Mouse (Mus musculus) lung, adult 2 months (tissue): ENCODE measurements around the gene Foxn3.

Experiments used
- CTCF ChIP-seq: fragments of 200-500 bp; IDR thresholded peaks from 2 replicates; pipeline ENCODE4 v1.5.1; 2011; ENCODE audit warnings: mild to moderate bottlenecking, low read length, control low read depth; ENCODE audit not compliant: insufficient read depth
- POLR2A ChIP-seq: fragments of 200-500 bp; IDR thresholded peaks from 2 replicates; pipeline ENCODE4 v1.6.1; 2011; ENCODE audit warnings: low read depth, mild to moderate bottlenecking, control low read depth, low read length, borderline replicate concordance; ENCODE audit errors: extremely low read depth

DNA sequence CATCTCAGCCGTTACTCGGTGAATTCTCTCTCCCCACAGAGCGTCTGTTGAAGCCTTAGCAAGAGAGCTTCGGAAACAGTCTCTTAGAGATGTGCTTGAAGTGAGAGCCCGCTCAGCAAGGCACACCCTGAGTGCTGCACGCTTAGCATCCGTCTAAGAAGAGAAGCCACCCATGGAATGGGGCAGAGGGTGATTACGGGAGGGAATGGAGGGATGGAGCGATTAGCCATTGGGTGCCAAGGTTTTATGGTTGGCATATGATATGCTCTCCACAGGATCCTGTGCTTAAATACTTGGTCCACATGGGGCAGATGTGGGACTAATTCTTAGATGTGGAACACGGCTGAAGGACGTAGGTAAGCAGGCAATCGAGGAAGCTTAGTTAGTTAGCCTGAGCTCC lies 45.3 kb downstream of the Foxn3 start:
- no peak for TF ChIP-seq POLR2A
- no peak for TF ChIP-seq CTCF
